ENCODE assay signal across 10 mouse cellular contexts in the genomic region with DNA sequence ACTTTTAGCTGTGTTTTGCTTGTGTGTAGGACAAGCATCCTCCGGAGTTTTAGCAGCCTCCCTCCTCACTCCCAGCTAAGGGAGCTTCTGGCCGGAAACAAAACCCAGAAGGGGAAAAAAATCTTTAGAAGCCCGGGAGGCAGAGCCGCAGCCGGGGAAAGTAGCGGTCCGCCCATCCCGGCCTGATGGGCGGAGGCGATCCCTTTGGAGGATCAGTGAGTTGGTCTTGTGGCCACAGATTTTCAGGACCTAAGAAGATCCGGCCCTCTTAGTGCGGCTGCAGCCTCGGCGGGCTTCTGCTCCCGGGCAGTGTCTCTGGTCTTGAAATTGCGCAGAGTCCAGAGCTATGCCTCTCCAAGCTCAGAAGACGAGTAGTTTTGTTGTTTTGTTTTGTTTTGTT. TPM values are rescaled to one million over a fixed set of nuclear protein-coding genes. Genes with fewer than 3 reads are reported as not detected.
A peak's percentile ranks its signal among the peaks of the same experiment; 100 is the strongest.
DNase-seq lines count a peak whose midpoint lies in the region; ATAC-seq and TF ChIP-seq lines count a peak whose summit lies in the region.
"Had no signal": no experiment of that assay in that cellular context is flagged by ENCODE, and none has a peak within 500 bp of the region (broad histone marks: within the 10 kb centered on the region; RNA-seq: fewer than 3 reads in every experiment).

No protein-coding gene starts in this region.

- intact Hi-C loops in heart, postnatal 36 days (cut with DNase I), result no loop called here

- peak overlapping the region; percentile 22; the same call in 1 of the 2 replicates for H3K4me2 ChIP-seq in heart, embryonic 15.5 days
- H3K4me2 ChIP-seq in embryonic facial prominence, embryonic 14.5 days (ENCODE audit: low read depth, low read length), result no peak overlapping the region
- H3K4me2 ChIP-seq in liver, embryonic 16.5 days (ENCODE audit: low read depth, low read length), result no peak overlapping the region

- no peaks in the 10 kb centered on the region for H3K36me3 ChIP-seq in heart, embryonic 15.5 days
- no peaks in the 10 kb centered on the region for H3K36me3 ChIP-seq in E14TG2a.4 (ENCODE audit: insufficient read depth, low read length)
- no peaks in the 10 kb centered on the region for H3K36me3 ChIP-seq in embryonic facial prominence, embryonic 14.5 days (ENCODE audit: control insufficient read depth, insufficient read depth, low read length)
- H3K36me3 ChIP-seq in liver, embryonic 16.5 days (ENCODE audit: control insufficient read depth, insufficient read depth), result no peaks in the 10 kb centered on the region

- H3K4me3 ChIP-seq in heart, embryonic 15.5 days, result peak overlapping the region; percentile 14
- peak overlapping the region; percentile 74 for H3K4me3 ChIP-seq in E14TG2a.4 (replicated peaks; ENCODE audit: low read length)
- 0 out of 2 replicates have a peak overlapping the region, but pooled peaks have one; percentile 10 for H3K4me3 ChIP-seq in embryonic facial prominence, embryonic 14.5 days (ENCODE audit: low read depth, low read length)
- H3K4me3 ChIP-seq in liver, embryonic 16.5 days (ENCODE audit: low read depth, low read length), result peak overlapping the region; percentile 22; the same call in 1 of the 2 replicates

- no peak overlapping the region for H3K27ac ChIP-seq in heart, embryonic 15.5 days
- no peak overlapping the region for H3K27ac ChIP-seq in embryonic facial prominence, embryonic 14.5 days (replicated peaks; ENCODE audit: low read depth, low read length)
- H3K27ac ChIP-seq in liver, embryonic 16.5 days (ENCODE audit: low read length), result no peak overlapping the region
- H3K27ac ChIP-seq: macrophage had no signal

- H3K9ac ChIP-seq in heart, embryonic 15.5 days, result no peak overlapping the region
- H3K9ac ChIP-seq in embryonic facial prominence, embryonic 14.5 days (ENCODE audit: low read depth, low read length), result no peak overlapping the region
- H3K9ac ChIP-seq in liver, embryonic 16.5 days (ENCODE audit: low read depth, low read length), result no peak overlapping the region

- DNase-seq in heart, postnatal 36 days, result no peak
- no peak for DNase-seq in embryonic facial prominence, embryonic 14.5 days (ENCODE audit: low spot score)
- DNase-seq in MN1 (ENCODE audit: low spot score), result no peak
- DNase-seq in gastrocnemius, postnatal 4 days (ENCODE audit: low spot score in 2 of 2), result no peak

- no peak for ATAC-seq in heart, embryonic 15.5 days (replicated peaks; ENCODE audit: insufficient number of reproducible peaks, insufficient read depth, low FRiP score, low read depth)
- no peak for ATAC-seq in embryonic facial prominence, embryonic 14.5 days (ENCODE audit: low read depth)
- no peak for ATAC-seq in liver, embryonic 16.5 days (ENCODE audit: low read depth)
- no peak for ATAC-seq in granulocyte monocyte progenitor cell, adult 5-6 weeks (replicated peaks; ENCODE audit: poor library complexity, severe bottlenecking)

- no peak for TF ChIP-seq CTCF in E14TG2a.4 (conservative IDR thresholded peaks at IDR 0.05; ENCODE audit: low read length)

- peaks cover 25% of the 10 kb centered on the region for H3K4me1 ChIP-seq in heart, embryonic 15.5 days (replicated peaks)
- H3K4me1 ChIP-seq in E14TG2a.4 (replicated peaks; ENCODE audit: low read depth, low read length), result peaks cover 61% of the 10 kb centered on the region
- no peaks in the 10 kb centered on the region for H3K4me1 ChIP-seq in embryonic facial prominence, embryonic 14.5 days (ENCODE audit: control insufficient read depth, insufficient read depth, low read length)
- H3K4me1 ChIP-seq in liver, embryonic 16.5 days (ENCODE audit: control insufficient read depth, low read depth, low read length), result no peaks in the 10 kb centered on the region

- H3K27me3 ChIP-seq in heart, embryonic 15.5 days, result peaks cover 99% of the 10 kb centered on the region
- peaks cover 94% of the 10 kb centered on the region for H3K27me3 ChIP-seq in E14TG2a.4 (ENCODE audit: insufficient read depth, low read length)
- H3K27me3 ChIP-seq in embryonic facial prominence, embryonic 14.5 days (replicated peaks; ENCODE audit: control insufficient read depth, insufficient read depth, low read length), result peaks cover 100% of the 10 kb centered on the region
- H3K27me3 ChIP-seq in liver, embryonic 16.5 days (ENCODE audit: control insufficient read depth, insufficient read depth, low read depth, low read length), result peaks cover 84% of the 10 kb centered on the region

- no peaks in the 10 kb centered on the region for H3K9me3 ChIP-seq in heart, embryonic 15.5 days (replicated peaks)
- no peaks in the 10 kb centered on the region for H3K9me3 ChIP-seq in E14TG2a.4 (ENCODE audit: low read length)
- no peaks in the 10 kb centered on the region for H3K9me3 ChIP-seq in embryonic facial prominence, embryonic 14.5 days (ENCODE audit: control insufficient read depth, low read length)
- no peaks in the 10 kb centered on the region for H3K9me3 ChIP-seq in liver, embryonic 16.5 days (replicated peaks; ENCODE audit: control insufficient read depth, low read length)

- under 1% methylated on average over 17 of the region's 17 CpGs for WGBS in heart, embryonic 15.5 days
- 1% methylated on average over 17 of the region's 17 CpGs for WGBS in embryonic facial prominence, embryonic 14.5 days
- under 1% methylated on average over 17 of the region's 17 CpGs for WGBS in liver, embryonic 16.5 days (ENCODE audit: insufficient replicate concordance)

RNA-seq across cellular contexts. Expression of gene Foxb1, which starts 2.2 kb away (rescaled TPM):
- polyA plus RNA-seq in heart, embryonic 15.5 days (2015; fragmentation: Nextera tagmentation; extraction: Ambion mirVana), result not detected in 2 replicates
- not detected for total RNA-seq in heart, postnatal 36 days (2021)
- not detected in 2 replicates for polyA plus RNA-seq in embryonic facial prominence, embryonic 14.5 days (2014; fragmentation: Nextera tagmentation; extraction: Ambion mirVana)
- polyA plus RNA-seq in liver, embryonic 16.5 days (2015; fragmentation: Nextera tagmentation; extraction: Ambion mirVana), result not detected in 2 replicates
- total RNA-seq in granulocyte monocyte progenitor cell, adult 5-6 weeks (2014; fragmentation: Nextera tagmentation), result not detected in 2 replicates
- total RNA-seq in granulocyte monocyte progenitor cell, adult 5-6 weeks (2017), result not detected in 2 replicates
- not detected for total RNA-seq in gastrocnemius, postnatal 4 days (2021)
- polyA plus RNA-seq: macrophage; spleen, adult 2 months had no signal

Comparison
In these comparisons a context has a peak if more than half of its experiments do, and no peak if none do; other contexts are left out.
1. H3K4me3 ChIP-seq: peak in every context shown above with its lines; median percentile 74 in E14TG2a.4; 22 in liver, embryonic 16.5 days; 14 in heart, embryonic 15.5 days; 10 in embryonic facial prominence, embryonic 14.5 days.